Mouse (Mus musculus): ENCODE measurements at regions not wholly inside any gene's neighbourhood (a gene's known extent, or its start where the extent isn't known, plus 50 kb on each side); places are given as distances from the start of the nearest gene placed in this dataset.

- Histone ChIP-seq H3K4me1 (ENCODE audit: control insufficient read depth, insufficient read depth, low read length) (peaks cover 2% of the 10 kb centered on the region; the same call in 1 of the 2 replicates), H3K27ac (ENCODE audit: control insufficient read depth, insufficient read depth, low read depth, low read length) (no peak overlapping the region), H3K36me3 (ENCODE audit: control insufficient read depth, insufficient read depth, low read length) (no peaks in the 10 kb centered on the region), H3K4me3 (ENCODE audit: control insufficient read depth, low read depth, low read length) (no peak overlapping the region), H3K27me3 (ENCODE audit: control insufficient read depth, insufficient read depth, low read length) (no peaks in the 10 kb centered on the region)
- no peak for TF ChIP-seq POLR2A (IDR thresholded peaks at IDR 0.05; ENCODE audit: control insufficient read depth, low read depth, low read length)
- no peak for TF ChIP-seq CTCF (IDR thresholded peaks at IDR 0.05; ENCODE audit: control insufficient read depth, insufficient read depth, insufficient replicate concordance, low read depth, low read length)
Observed at GRCm38 (mm10) chr10:45972240-45972639, 394.6 kb downstream of the Hace1 start.

DNA sequence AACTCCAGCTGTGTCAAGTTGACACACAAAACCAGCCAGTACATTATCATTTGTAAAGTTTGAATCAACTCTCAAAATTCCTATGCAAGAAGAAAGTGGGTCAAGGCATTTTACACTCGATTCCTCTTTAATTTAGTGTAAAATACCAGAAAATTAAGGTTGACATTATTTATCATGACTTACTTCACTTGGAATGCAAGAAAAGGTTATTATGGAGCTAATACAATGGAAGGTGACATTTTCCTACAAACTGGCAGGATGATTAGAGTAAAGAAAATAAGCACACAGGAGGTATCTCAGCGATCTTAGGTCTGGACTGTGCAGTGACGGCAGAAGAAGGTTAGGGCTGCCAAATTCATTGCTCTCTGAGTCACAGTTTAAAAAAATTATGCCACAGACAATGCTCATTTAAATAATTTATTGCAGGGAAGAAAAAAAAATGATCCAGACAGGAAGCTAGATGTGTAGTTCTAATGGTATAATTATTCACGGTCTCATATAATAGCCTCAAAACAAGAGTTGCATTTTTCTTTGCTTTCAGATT is 405.2 kb downstream of the Hace1 start:
- Histone ChIP-seq H3K36me3 (ENCODE audit: control insufficient read depth, insufficient read depth, low read length) (no peaks in the 10 kb centered on the region), H3K27ac (ENCODE audit: control insufficient read depth, insufficient read depth, low read depth, low read length) (no peak overlapping the region), H3K4me3 (ENCODE audit: control insufficient read depth, low read depth, low read length) (no peak overlapping the region), H3K4me1 (ENCODE audit: control insufficient read depth, insufficient read depth, low read length) (no peaks in the 10 kb centered on the region), H3K27me3 (ENCODE audit: control insufficient read depth, insufficient read depth, low read length) (no peaks in the 10 kb centered on the region)
- TF ChIP-seq CTCF (IDR thresholded peaks at IDR 0.05; ENCODE audit: control insufficient read depth, insufficient read depth, insufficient replicate concordance, low read depth, low read length) (no peak), POLR2A (IDR thresholded peaks at IDR 0.05; ENCODE audit: control insufficient read depth, low read depth, low read length) (no peak)

DNA sequence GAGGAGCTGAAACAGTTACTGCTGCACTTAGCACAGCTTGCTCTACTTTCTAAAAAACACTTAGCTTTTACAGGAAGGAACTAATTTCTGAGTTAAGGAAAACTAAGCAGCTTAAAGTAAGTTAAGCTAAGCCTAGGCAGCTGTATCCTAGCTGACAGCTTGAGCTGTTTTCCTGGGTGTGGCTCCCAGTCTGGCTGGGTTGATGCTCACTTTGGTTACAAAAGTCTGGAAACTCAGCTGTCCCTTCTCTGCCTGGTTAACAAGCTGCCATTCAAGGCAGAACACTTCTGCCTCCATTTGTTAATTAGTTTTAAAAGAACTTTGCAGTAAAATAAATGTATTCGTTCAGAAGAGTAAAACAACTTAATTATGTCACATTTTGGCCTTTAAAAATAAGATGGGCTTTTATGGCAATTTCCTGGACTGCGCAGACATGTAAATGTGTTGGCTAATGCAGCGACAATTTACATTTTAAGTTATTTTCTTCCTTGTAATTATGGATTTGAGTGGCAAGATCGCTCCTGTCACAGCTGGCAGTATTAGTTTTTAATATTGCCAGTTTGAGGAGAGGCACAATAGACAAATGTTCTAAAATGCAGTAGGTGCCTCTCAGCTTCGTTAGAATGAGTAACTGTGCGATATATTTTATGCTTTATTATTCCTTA is 406.2 kb downstream of the Hace1 start:
- TF ChIP-seq POLR2A (IDR thresholded peaks at IDR 0.05; ENCODE audit: control insufficient read depth, low read depth, low read length) = no peak
- no peak for TF ChIP-seq CTCF (IDR thresholded peaks at IDR 0.05; ENCODE audit: control insufficient read depth, insufficient read depth, insufficient replicate concordance, low read depth, low read length)
- H3K27ac ChIP-seq (ENCODE audit: control insufficient read depth, insufficient read depth, low read depth, low read length) = no peak overlapping the region

GRCm38 (mm10) chr10:45986341-45986740 is 408.7 kb downstream of the Hace1 start:
- TF ChIP-seq CTCF (IDR thresholded peaks at IDR 0.05; ENCODE audit: control insufficient read depth, insufficient read depth, insufficient replicate concordance, low read depth, low read length) (no peak), POLR2A (IDR thresholded peaks at IDR 0.05; ENCODE audit: control insufficient read depth, low read depth, low read length) (no peak)
- no peaks in the 10 kb centered on the region for H3K4me1 ChIP-seq (ENCODE audit: control insufficient read depth, insufficient read depth, low read length)
- H3K27ac ChIP-seq (ENCODE audit: control insufficient read depth, insufficient read depth, low read depth, low read length) = no peak overlapping the region
- H3K4me3 ChIP-seq (ENCODE audit: control insufficient read depth, low read depth, low read length) = no peak overlapping the region
- H3K36me3 ChIP-seq (ENCODE audit: control insufficient read depth, insufficient read depth, low read length) = no peaks in the 10 kb centered on the region
- no peaks in the 10 kb centered on the region for H3K27me3 ChIP-seq (ENCODE audit: control insufficient read depth, insufficient read depth, low read length)

More for the DNA sequence above, 406.2 kb downstream of the Hace1 start:
- Histone ChIP-seq H3K4me1 (ENCODE audit: control insufficient read depth, insufficient read depth, low read length) (no peaks in the 10 kb centered on the region), H3K36me3 (ENCODE audit: control insufficient read depth, insufficient read depth, low read length) (no peaks in the 10 kb centered on the region), H3K4me3 (ENCODE audit: control insufficient read depth, low read depth, low read length) (no peak overlapping the region), H3K27me3 (ENCODE audit: control insufficient read depth, insufficient read depth, low read length) (no peaks in the 10 kb centered on the region)

- Histone ChIP-seq H3K4me3 (ENCODE audit: control insufficient read depth, low read depth, low read length) (no peak overlapping the region), H3K4me1 (ENCODE audit: control insufficient read depth, insufficient read depth, low read length) (no peaks in the 10 kb centered on the region), H3K27ac (ENCODE audit: control insufficient read depth, insufficient read depth, low read depth, low read length) (no peak overlapping the region), H3K27me3 (ENCODE audit: control insufficient read depth, insufficient read depth, low read length) (no peaks in the 10 kb centered on the region), H3K36me3 (ENCODE audit: control insufficient read depth, insufficient read depth, low read length) (no peaks in the 10 kb centered on the region)
- no peak for TF ChIP-seq CTCF (IDR thresholded peaks at IDR 0.05; ENCODE audit: control insufficient read depth, insufficient read depth, insufficient replicate concordance, low read depth, low read length)
- TF ChIP-seq POLR2A (IDR thresholded peaks at IDR 0.05; ENCODE audit: control insufficient read depth, low read depth, low read length) = no peak
Observed at GRCm38 (mm10) chr10:46006319-46006718, 428.7 kb downstream of the Hace1 start.

- no peaks in the 10 kb centered on the region for H3K36me3 ChIP-seq (ENCODE audit: control insufficient read depth, insufficient read depth, low read length)
- peak; percentile 85; the same call in 1 of the 2 replicates for TF ChIP-seq CTCF (IDR thresholded peaks at IDR 0.05; ENCODE audit: control insufficient read depth, insufficient read depth, insufficient replicate concordance, low read depth, low read length)
- TF ChIP-seq POLR2A (IDR thresholded peaks at IDR 0.05; ENCODE audit: control insufficient read depth, low read depth, low read length) = no peak
- H3K27me3 ChIP-seq (ENCODE audit: control insufficient read depth, insufficient read depth, low read length) = no peaks in the 10 kb centered on the region
- no peaks in the 10 kb centered on the region for H3K4me1 ChIP-seq (ENCODE audit: control insufficient read depth, insufficient read depth, low read length)
- H3K4me3 ChIP-seq (ENCODE audit: control insufficient read depth, low read depth, low read length) = no peak overlapping the region
- no peak overlapping the region for H3K27ac ChIP-seq (ENCODE audit: control insufficient read depth, insufficient read depth, low read depth, low read length)
Observed at GRCm38 (mm10) chr10:46011916-46012596, 434.4 kb downstream of the Hace1 start.

- Histone ChIP-seq H3K4me3 (ENCODE audit: control insufficient read depth, low read depth, low read length) (no peak overlapping the region), H3K27ac (ENCODE audit: control insufficient read depth, insufficient read depth, low read depth, low read length) (no peak overlapping the region), H3K4me1 (ENCODE audit: control insufficient read depth, insufficient read depth, low read length) (no peaks in the 10 kb centered on the region), H3K36me3 (ENCODE audit: control insufficient read depth, insufficient read depth, low read length) (no peaks in the 10 kb centered on the region), H3K27me3 (ENCODE audit: control insufficient read depth, insufficient read depth, low read length) (no peaks in the 10 kb centered on the region)
- TF ChIP-seq CTCF (IDR thresholded peaks at IDR 0.05; ENCODE audit: control insufficient read depth, insufficient read depth, insufficient replicate concordance, low read depth, low read length) = no peak
Observed at GRCm38 (mm10) chr10:46012599-46012998, 435.0 kb downstream of the Hace1 start.
